Mouse (Mus musculus) limb, embryonic 15.5 days (tissue): ENCODE measurements around the gene Ccl26. TPM values are rescaled to one million over a fixed set of nuclear protein-coding genes. Genes with fewer than 3 reads are reported as not detected.

ENCODE experiments used
- ATAC-seq: fragments of 200-750 bp; cut with Nextera tagmentation; 2 replicates; pipeline ENCODE4 v1.8.0; 2017; ENCODE audit warnings: low read depth, moderate TSS enrichment; ENCODE audit not compliant: insufficient number of reproducible peaks, low FRiP score, low TSS enrichment
- H3K27ac ChIP-seq: fragments of 300-500 bp; sonication (generic); 2 replicates; pipeline ENCODE4 v1.5.1; 2015; ENCODE audit warnings: moderate library complexity, mild to moderate bottlenecking, inconsistent platforms
- H3K27me3 ChIP-seq: fragments of 300-500 bp; sonication (generic); 2 replicates; pipeline ENCODE4 v1.6.1; 2015; ENCODE audit warnings: inconsistent platforms
- H3K36me3 ChIP-seq: fragments of 300-500 bp; sonication (generic); 2 replicates; pipeline ENCODE4 v1.6.1; 2015; ENCODE audit warnings: inconsistent platforms
- H3K4me1 ChIP-seq: fragments of 300-500 bp; sonication (generic); 2 replicates; pipeline ENCODE4 v1.6.1; 2015; ENCODE audit warnings: inconsistent platforms
- H3K4me2 ChIP-seq: fragments of 300-500 bp; sonication (generic); 2 replicates; pipeline ENCODE4 v1.6.1; 2015; ENCODE audit warnings: mild to moderate bottlenecking, inconsistent platforms
- H3K4me3 ChIP-seq: fragments of 300-500 bp; sonication (generic); 2 replicates; pipeline ENCODE4 v1.5.1; 2015; ENCODE audit warnings: mild to moderate bottlenecking, inconsistent platforms
- H3K9ac ChIP-seq: fragments of 300-500 bp; sonication (generic); 2 replicates; pipeline ENCODE4 v1.6.1; 2015; ENCODE audit warnings: inconsistent platforms
- H3K9me3 ChIP-seq: fragments of 300-500 bp; sonication (generic); 2 replicates; pipeline ENCODE4 v1.6.1; 2016; ENCODE audit warnings: inconsistent platforms
- WGBS: fragments of 180-500 bp; shearing (Covaris S2); methylation state at CpG from one replicate; pipeline ENCODE4 v1.1.7; 2015; 5-methylcytosine and 5-hydroxymethylcytosine counted together
- polyA plus RNA-seq: library from polyadenylated mRNA; unstranded; fragments of >200 nt; fragmentation: Nextera tagmentation; extraction: Ambion mirVana; gene quantifications from 2 replicates; pipeline ENCODE4 v1.2.1, GENCODE M21; 2015

Gene Ccl26
- polyA plus RNA-seq, 1 experiment from 2014 or later, result not detected

DNA sequence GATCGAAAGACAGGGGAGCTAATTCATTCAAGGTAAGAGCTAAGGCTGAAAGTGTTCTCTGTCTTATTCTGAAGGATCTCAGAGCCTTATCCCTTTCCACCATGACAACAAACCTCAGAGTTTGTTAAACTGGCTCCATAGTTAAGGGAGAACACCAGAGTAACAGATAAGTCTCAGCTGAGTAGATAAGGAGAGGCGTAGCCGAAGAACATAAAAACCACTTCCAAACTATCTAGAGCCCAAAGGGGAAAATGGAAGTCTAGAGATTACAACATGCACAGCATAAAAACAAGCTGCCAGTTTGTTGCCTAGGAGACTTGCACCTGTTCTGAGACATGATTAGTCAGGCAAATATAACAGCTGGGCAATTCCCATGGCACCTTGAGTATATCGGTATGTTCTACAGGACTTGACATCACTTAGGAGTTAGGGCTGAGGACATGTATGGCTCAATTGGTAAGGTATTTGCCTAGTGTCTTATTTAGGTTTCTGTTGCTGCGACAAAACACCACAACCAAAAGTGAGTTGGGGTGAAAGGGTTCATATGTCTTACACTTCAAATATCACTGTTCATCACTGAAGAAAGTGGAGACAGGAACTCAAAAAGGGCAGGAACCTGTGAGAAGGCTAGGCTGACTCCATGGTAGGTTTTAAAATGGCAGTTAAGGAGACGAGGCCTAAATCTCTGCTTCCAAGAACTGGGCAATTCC is 4.3 kb upstream of the Ccl26 start:
- H3K4me3 ChIP-seq, result no peak overlapping the region

DNA sequence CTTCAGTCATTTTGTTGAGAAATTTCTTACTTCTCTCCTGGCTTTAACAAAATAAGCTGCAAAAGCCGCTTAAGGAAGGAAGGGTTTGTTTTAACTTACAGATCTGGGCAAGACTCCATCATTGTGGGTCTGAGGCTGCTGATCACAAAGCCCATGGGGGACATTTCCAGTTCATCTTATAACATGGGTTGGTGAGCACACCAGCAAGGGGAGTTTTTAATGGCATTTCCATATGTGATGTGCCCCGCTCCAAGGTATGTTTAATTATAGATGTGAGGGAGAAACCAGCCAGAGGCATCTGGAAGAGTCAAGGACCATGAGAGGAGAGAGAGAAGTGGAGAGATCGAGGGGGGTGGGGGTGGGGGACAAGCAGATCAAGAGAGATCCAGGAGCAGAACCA is 5.7 kb downstream of the Ccl26 start:
- Histone ChIP-seq H3K9ac (no peak overlapping the region), H3K4me1 (peaks cover 10% of the 10 kb centered on the region; the same call in 1 of the 2 replicates), H3K4me2 (no peak overlapping the region), H3K4me3 (no peak overlapping the region), H3K9me3 (no peaks in the 10 kb centered on the region), H3K27me3 (no peaks in the 10 kb centered on the region), H3K27ac (no peak overlapping the region), H3K36me3 (no peaks in the 10 kb centered on the region)
- no peak for ATAC-seq
- WGBS, result 46% methylated on average over 3 of the region's 3 CpGs

More for the DNA sequence above, 4.3 kb upstream of the Ccl26 start:
- Histone ChIP-seq H3K36me3 (no peaks in the 10 kb centered on the region), H3K9ac (no peak overlapping the region), H3K27ac (no peak overlapping the region), H3K4me1 (no peaks in the 10 kb centered on the region), H3K4me2 (no peak overlapping the region), H3K9me3 (no peaks in the 10 kb centered on the region), H3K27me3 (no peaks in the 10 kb centered on the region)
- 79% methylated on average over 6 of the region's 6 CpGs for WGBS
- no peak for ATAC-seq

DNA sequence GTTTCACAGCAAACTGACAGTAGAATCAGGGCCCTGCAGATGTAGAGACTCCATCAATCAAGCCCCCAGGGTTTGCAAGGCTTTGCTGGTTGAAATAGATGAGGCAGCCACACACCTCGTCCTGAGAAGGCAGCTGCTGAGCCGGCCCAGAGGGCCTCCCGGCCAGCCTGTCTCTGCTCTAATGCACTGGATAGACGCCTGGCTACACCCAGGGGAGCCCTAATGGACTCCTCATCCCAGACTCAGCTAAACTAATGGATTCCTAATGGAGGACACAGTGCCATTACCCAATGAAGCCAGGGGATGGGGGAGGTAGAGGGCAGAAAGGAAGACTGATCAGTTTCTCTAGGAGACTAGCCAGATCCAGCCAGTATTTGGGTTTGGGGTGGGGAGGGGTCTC is 6.3 kb downstream of the Ccl26 start:
- H3K4me3 ChIP-seq, result no peak overlapping the region
- no peak overlapping the region for H3K9ac ChIP-seq
- no peaks in the 10 kb centered on the region for H3K36me3 ChIP-seq
- H3K4me1 ChIP-seq, result peaks cover 10% of the 10 kb centered on the region; the same call in 1 of the 2 replicates
- ATAC-seq, result peak; percentile 19; the same call in 1 of the 2 replicates
- H3K9me3 ChIP-seq, result no peaks in the 10 kb centered on the region
- WGBS, result 16% methylated on average over 4 of the region's 4 CpGs
- no peak overlapping the region for H3K27ac ChIP-seq
- no peaks in the 10 kb centered on the region for H3K27me3 ChIP-seq
- no peak overlapping the region for H3K4me2 ChIP-seq

DNA sequence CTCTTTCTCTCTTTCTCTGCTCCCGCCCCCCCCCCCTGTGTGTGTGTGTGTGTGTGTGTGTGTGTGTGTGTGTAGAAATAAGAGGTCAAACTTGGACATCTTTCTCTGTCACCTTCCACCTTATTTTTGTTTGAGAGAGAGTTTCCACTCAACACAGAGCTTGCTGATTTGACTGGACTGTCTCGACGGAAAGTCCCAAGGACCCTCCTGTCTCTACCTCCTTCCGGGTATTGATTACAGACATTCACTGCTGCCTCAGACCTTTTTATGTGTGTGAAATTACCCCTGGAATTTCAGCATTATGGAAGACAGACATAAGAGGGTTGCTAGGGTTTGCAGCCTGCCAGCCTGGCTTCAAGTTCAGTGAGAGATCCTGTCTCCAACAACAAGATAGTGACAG is 7.1 kb downstream of the Ccl26 start:
- ATAC-seq, result no peak
- H3K27ac ChIP-seq, result no peak overlapping the region
- H3K36me3 ChIP-seq, result no peaks in the 10 kb centered on the region
- 67% methylated on average over 3 of the region's 4 CpGs for WGBS
- no peaks in the 10 kb centered on the region for H3K9me3 ChIP-seq
- H3K9ac ChIP-seq, result no peak overlapping the region
- no peaks in the 10 kb centered on the region for H3K27me3 ChIP-seq
- no peak overlapping the region for H3K4me3 ChIP-seq
- H3K4me1 ChIP-seq, result peaks cover 10% of the 10 kb centered on the region; the same call in 1 of the 2 replicates
- H3K4me2 ChIP-seq, result no peak overlapping the region

DNA sequence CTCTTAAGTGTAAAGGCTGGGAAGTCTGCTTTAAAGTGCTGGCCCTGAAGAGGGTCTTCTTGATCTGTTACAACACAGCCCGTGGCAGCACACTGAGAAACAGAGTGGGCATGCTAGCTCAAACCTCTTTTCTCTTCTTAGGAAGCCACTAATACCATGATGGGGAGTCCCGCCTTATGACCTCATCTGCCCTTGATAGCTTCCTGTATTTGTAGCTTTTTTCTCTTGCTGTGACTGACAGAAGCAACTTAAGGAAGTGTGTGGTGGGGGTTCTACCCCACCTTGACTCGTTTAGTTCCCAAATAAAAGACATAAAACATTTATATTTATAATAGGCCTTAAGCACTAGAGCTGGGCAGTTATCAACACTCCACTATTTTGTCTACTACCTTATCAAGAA is 11.8 kb downstream of the Ccl26 start:
- Histone ChIP-seq H3K27me3 (no peaks in the 10 kb centered on the region), H3K9ac (no peak overlapping the region), H3K4me3 (no peak overlapping the region), H3K4me2 (no peak overlapping the region), H3K9me3 (no peaks in the 10 kb centered on the region), H3K27ac (no peak overlapping the region), H3K36me3 (no peaks in the 10 kb centered on the region), H3K4me1 (0 out of 2 replicates have a peak, but pooled peaks cover 2% of the 10 kb centered on the region)
- no peak for ATAC-seq
- 74% methylated on average over 3 of the region's 3 CpGs for WGBS

DNA sequence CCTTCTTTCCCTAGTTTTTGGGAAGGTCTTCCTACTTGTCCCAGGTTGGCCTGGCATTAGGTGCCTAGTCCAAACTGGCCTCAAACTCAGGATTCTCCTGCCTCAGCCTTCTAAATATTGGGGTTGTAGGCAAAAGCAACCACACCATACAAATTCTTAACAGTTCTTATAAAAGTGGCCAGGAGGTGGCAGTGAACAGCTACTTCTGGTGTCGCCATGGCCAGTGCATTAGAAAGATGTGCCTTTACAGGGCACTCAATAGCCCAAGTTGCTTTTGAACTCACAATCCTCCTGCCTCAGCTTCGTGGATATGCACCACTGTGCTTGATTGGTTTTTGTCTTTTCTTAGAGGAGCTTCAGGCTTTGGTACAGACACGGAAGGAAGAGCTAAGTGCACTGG is 12.5 kb downstream of the Ccl26 start:
- no peak overlapping the region for H3K27ac ChIP-seq
- ATAC-seq, result no peak

DNA sequence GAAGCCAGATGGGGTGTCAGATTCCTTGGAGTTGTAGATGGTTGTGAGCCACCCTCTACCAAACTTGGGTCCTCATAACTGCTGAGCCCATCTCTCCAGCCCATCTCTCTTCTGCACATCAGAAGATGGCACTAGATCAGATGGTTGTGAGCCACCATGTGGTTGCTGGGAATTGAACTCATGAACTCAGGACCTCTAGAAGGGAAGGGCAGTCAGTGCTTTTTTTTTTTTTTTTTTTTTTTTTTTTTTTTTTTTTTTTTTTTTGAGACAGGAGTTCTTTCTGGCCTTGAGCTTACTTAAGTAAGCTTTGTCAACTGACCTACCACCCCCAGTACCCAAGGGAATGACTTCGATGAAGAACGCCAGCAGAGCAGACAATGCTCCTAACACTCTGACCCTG is 15.4 kb downstream of the Ccl26 start:
- WGBS, result 46% methylated on average over 2 of the region's 2 CpGs
- Histone ChIP-seq H3K9ac (no peak overlapping the region), H3K4me3 (no peak overlapping the region), H3K9me3 (no peaks in the 10 kb centered on the region), H3K4me2 (no peak overlapping the region), H3K4me1 (peaks cover 17% of the 10 kb centered on the region), H3K36me3 (no peaks in the 10 kb centered on the region), H3K27me3 (no peaks in the 10 kb centered on the region), H3K27ac (no peak overlapping the region)
- no peak for ATAC-seq

More for the DNA sequence above, 12.5 kb downstream of the Ccl26 start:
- Histone ChIP-seq H3K4me1 (peaks cover under 1% of the 10 kb centered on the region; the same call in 1 of the 2 replicates), H3K27me3 (no peaks in the 10 kb centered on the region), H3K9ac (no peak overlapping the region), H3K36me3 (no peaks in the 10 kb centered on the region), H3K4me3 (no peak overlapping the region), H3K4me2 (no peak overlapping the region), H3K9me3 (no peaks in the 10 kb centered on the region)
- WGBS, result 37% methylated on average over 3 of the region's 3 CpGs

DNA sequence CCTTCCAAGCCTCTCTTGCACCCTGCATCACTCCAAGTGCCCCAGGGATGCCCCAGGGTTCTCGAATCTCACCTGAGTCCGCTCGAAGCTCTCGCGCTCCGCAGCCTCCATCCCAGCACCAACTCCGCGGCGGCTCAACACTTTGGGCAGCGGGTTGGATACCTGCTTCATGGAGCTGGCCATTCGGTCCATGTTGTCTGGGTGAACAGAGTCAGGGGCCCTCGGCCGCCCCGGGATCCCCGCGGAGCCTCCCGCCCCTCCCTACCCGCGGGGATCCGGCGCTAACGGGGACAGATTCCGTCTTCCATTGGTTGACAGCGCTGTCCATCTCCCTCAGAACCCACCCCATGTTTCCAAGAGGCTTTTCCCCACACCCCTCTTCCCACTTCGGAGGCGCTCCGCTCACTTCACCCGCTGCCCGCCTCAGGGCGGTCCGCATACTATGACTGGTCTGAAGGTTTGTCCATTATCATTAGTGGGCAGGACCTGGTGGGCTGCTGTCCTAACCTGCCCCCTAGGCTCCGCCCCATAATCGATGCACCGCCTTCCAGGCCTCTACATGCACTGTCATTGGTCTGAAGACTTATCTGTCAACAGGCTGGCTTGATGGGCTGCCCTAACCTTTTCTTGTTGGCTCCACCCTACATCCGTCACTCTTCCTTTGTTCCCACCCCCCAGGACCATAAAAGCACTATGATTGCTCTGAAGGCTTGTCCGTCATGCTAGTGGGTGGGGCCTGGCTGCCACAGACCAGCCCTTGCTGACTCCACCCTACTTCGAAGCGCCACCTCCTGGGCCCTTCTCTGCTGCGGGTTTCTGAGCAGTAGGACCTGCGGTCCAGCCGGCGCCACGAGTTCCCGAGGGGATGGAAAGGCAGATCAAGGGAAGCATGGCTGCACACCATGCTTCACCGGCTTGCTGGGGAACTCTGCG is 18.2 kb downstream of the Ccl26 start, which contains the start of gene Hip1:
Hip1 (minus strand) TSS at position 256 of the 933 bp plus-strand sequence.
- Histone ChIP-seq H3K4me2 (peak within 1 kb of the TSS; percentile 87), H3K27ac (peak within 1 kb of the TSS; percentile 82), H3K9me3 (no peaks in the 10 kb centered on the region), H3K4me3 (peak within 1 kb of the TSS; percentile 76), H3K36me3 (no peaks in the 10 kb centered on the region), H3K27me3 (no peaks in the 10 kb centered on the region), H3K9ac (peak within 1 kb of the TSS; percentile 64), H3K4me1 (peaks cover 17% of the 10 kb centered on the region)
- under 1% methylated on average over 46 of the region's 46 CpGs for WGBS
- peak; percentile 99 for ATAC-seq

DNA sequence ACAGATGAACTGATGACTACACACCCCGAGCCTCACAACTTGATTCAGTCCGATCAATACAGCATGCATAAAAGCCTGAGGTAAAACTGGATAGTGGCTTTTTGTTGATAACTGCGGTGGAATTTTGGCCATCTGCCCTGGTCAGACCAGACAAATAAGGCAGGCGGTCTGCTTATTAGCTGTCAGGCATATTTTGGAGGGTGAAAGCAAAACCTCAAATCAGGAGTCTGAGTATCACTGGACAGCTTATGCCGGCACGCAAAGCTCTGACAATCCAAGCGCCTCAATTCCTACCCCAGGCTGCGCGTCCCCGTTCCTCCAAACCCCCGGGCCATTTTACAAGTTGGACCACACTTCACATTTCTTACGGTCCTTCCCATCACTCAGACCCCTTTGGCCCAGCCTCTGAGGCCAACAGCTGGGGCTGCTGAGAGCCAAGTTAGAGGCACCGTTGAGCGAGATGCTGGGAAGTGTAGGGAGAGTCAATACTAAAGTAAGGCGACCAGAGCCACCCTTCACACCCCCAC is 19.3 kb downstream of the Ccl26 start:
- H3K36me3 ChIP-seq, result no peaks in the 10 kb centered on the region
- H3K9me3 ChIP-seq, result no peaks in the 10 kb centered on the region
- H3K4me3 ChIP-seq, result peak overlapping the region; percentile 76
- H3K27ac ChIP-seq, result peak overlapping the region; percentile 82
- H3K4me2 ChIP-seq, result peak overlapping the region; percentile 87
- no peaks in the 10 kb centered on the region for H3K27me3 ChIP-seq
- ATAC-seq, result no peak
- H3K9ac ChIP-seq, result peak overlapping the region; percentile 64
- WGBS, result 4% methylated on average over 15 of the region's 15 CpGs
- H3K4me1 ChIP-seq, result peaks cover 17% of the 10 kb centered on the region

DNA sequence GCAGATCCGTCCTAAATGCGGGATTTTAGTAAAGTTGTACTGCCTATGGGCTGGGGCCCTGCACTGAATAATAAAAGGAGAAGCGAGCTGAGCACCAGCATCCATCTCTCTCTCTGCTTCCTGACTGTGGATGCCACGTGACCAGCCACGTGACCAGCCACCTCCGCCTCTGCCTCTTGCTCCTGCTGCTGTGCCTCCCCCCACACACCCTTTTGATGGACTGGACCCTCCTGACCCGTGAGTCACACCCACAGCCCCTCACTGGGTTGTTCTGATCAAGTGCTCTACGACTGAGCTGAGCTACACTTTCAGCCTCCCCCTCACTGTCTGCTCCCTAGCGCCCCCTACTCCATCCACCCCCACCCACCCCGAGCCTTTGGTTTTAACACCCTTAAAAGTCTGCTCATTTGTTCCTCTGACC is 25.6 kb downstream of the Ccl26 start:
- Histone ChIP-seq H3K36me3 (no peaks in the 10 kb centered on the region), H3K4me2 (no peak overlapping the region), H3K9me3 (no peaks in the 10 kb centered on the region), H3K9ac (no peak overlapping the region), H3K4me3 (no peak overlapping the region), H3K27me3 (no peaks in the 10 kb centered on the region), H3K4me1 (peaks cover 9% of the 10 kb centered on the region), H3K27ac (no peak overlapping the region)
- WGBS, result 80% methylated on average over 10 of the region's 10 CpGs
- ATAC-seq, result no peak

DNA sequence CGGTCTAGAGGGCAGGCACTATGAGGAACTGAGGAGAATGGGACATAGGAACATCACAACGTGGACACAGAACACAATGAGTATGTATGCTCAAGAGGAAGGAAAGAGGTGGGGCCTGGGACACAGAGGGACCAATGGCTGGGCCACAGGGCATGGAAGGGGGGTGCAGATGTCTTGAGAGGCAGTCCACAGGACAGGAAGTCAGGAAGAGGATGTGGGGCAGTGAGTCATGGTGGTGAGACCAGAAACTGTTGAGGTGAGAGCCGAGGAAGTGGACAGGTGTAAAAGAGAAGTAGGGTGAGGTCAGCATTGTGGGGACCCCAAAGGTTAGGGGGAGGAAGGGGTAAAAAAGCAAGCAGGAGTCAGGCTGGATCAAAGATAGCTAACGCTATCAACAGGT is 26.0 kb downstream of the Ccl26 start:
- ATAC-seq, result no peak
- Histone ChIP-seq H3K4me3 (no peak overlapping the region), H3K27me3 (no peaks in the 10 kb centered on the region), H3K9me3 (no peaks in the 10 kb centered on the region), H3K4me1 (peaks cover 11% of the 10 kb centered on the region), H3K27ac (no peak overlapping the region), H3K9ac (no peak overlapping the region), H3K4me2 (no peak overlapping the region), H3K36me3 (no peaks in the 10 kb centered on the region)
- 78% methylated on average over 4 of the region's 4 CpGs for WGBS

DNA sequence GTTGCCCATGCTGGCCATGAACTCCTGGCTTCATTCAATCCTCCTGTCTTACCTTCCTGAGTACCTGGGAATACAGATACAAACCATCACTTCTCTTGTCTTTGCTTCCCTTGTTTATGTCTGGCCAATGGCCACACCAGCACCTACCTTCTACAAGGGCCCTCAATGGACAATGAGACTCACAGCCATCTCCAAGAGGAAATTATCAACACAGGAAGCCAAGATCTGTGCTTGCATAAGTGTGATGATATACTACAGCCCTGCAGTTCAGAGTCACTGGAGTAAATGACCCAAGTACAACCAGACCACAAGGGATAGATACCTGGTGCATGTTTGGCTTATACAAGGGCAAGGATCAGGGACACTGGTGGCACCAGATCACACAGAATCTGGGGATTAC is 27.5 kb downstream of the Ccl26 start:
- no peaks in the 10 kb centered on the region for H3K27me3 ChIP-seq
- no peak overlapping the region for H3K4me2 ChIP-seq
- no peak overlapping the region for H3K4me3 ChIP-seq
- no peak for ATAC-seq
- H3K4me1 ChIP-seq, result peaks cover 18% of the 10 kb centered on the region
- H3K27ac ChIP-seq, result no peak overlapping the region
- H3K9ac ChIP-seq, result no peak overlapping the region
- no peaks in the 10 kb centered on the region; the same call in 1 of the 2 replicates for H3K9me3 ChIP-seq
- H3K36me3 ChIP-seq, result peaks cover 7% of the 10 kb centered on the region; the same call in 1 of the 2 replicates
